Mouse (Mus musculus) stomach, postnatal 0 days (tissue): ENCODE measurements around the gene Slk.

Source experiments
- CTCF ChIP-seq: IDR thresholded peaks from 2 replicates; pipeline ENCODE4 v1.5.1; 2016; ENCODE audit warnings: antibody characterized with exemption, low read depth, mild to moderate bottlenecking, moderate library complexity
- EP300 ChIP-seq: optimal IDR thresholded peaks from 2 replicates; pipeline ENCODE3; 2016; ENCODE audit warnings: antibody characterized with exemption

DNA sequence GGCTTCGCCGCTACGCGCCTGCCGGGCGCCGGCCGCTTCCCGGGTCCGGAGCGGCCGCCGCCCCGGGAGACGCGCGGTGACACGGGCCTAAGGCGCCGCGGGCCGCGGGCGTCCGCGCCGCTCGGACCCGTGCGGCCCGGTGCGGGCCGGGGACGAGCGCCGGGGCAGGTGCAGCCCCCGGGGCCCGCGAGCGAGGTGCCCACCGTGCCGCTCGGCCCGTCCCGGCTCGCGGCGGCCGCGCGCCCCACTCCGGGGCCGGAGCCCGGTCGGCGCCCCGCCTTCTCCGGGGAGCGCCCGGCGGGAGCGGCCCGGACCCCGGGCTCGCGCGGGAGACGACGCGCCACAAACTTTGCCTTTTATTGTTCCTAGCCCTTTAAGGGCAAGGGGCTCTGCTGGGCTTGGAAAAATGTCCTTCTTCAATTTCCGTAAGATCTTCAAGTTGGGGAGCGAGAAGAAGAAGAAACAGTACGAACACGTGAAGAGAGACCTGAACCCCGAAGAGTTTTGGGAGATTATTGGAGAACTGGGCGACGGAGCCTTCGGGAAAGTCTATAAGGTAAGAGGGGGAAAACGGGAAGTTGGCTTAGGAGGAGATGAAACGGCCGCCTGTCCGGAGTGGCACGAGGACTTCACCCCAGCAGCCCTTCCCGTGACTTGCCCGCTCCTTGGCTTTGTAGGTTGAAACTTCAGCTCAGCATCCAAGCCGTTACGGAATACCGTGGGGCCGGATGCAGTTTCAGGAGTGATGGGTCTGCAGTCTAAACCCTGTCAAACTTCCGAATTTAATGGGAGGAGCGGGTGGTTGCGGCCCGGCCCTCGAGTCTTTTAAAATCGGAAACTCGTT is 532 bp downstream of the Slk start:
- TF ChIP-seq CTCF (no peak), EP300 (no peak)
